Mouse (Mus musculus): Measurements from ENCODE around the gene Ergic1. TPM values are rescaled to one million over a fixed set of nuclear protein-coding genes. Genes with fewer than 3 reads are reported as not detected.
A peak's percentile ranks its signal among the peaks of the same experiment; 100 is the strongest.

Ergic1 gene
- total RNA-seq, 2 experiments from 2014 or later: 159 to 160 TPM

DNA sequence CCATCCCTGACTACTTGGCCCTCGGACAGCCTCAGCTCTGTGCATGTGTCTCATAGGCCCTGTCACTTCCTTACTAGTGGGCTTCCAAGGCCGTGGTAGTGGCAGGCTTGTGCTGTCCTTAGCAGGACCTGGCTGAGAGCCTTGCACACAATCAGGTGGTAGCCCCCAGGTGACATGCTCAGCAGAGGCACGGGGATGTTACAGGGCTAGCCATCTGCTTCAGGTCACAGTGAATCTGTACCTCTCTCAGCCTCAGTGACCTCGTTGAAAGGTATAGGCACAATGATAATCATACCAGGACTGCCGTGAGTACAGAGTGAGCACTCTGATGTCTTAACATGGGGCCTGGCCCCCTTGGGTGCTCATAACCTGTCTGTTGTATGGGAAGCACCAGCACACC, 13.4 kb downstream of the Ergic1 start:
- DNase-seq: no peak

DNA sequence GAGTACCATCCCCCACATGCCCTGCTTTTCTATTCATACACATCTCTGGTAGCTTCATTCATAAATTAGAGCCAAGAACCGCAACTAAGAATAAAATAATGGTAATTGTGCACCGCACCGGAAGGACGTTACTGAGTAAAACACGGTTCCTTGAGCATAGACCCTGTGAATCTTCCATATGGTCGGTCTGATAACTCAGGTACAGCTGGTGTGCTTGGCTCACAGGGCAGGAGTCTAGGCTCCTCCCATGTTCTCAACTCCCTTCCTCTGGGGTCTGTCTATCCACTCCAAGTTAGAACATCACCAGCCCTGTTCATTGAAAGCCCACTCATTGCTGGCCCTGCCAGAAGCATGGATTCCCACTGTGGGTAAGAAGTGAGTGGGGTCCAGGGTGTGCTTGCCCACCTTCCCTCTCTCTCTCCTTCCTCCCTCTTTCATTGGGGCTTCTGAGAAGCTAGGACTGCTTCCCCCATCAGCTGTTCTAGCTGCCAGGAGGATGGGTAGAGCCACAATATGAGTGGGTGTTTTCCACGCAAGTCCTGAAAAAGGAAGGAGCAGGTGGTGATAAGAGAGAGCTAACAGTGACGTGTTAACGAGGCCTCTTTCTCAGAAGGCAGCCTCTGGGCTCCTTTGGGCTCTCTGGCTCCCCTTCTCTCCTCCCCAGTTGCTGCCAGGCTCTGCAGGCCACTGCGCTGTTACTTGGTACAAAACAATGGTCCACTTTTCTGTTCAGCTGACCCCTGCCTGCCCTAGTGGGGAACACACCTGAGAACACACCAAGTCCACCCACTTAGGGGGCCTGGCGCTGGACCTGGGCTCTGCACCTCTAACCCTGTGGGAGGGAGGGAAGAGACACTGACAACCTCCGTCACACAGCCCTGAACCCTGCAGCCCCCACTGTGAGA, 14.7 kb downstream of the Ergic1 start:
- DNase-seq: no peak

DNA sequence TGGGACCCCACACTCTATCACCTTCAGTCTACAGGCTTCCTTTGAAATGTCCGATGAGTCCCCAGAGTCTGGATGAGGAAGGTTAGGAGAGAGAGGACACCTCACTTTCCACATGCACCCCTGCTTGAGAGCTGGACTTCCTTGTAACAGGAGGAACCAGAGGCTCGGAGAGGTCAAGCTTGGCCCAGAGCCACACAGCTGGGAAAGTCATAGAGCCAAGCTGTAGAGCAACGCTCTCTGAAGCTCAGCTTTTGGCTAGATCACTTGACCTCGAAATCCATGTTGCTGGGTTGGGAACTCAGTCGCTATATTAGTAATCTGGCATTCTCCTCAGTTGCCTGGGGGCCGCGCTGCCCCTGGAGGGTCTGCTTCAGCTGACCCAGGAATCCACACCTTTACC, 15.5 kb downstream of the Ergic1 start:
- peak; percentile 82 to 84 for DNase-seq

DNA sequence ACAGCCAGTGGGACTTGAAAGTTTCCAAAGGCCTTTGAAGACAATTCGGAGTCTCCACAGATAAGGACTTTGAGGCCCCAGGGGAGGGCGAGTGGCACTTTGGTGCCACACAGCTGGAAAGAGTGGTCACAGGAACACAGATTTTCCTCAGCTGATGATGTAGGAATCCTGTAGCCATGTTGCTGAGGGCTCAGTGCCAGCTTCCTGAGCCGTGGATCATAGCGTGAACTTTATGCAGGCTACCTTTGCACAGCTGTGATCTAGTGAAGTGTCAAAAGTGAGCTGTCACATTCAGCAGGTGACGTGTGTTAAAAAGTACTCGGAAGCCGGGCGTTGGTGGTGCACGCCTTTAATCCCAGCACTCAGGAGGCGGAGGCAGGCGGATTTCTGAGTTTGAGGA, 16.0 kb downstream of the Ergic1 start:
- no peak for DNase-seq

GRCm38 (mm10) chr17:26578162-26578561, 16.9 kb downstream of the Ergic1 start:
- no peak for DNase-seq

DNA sequence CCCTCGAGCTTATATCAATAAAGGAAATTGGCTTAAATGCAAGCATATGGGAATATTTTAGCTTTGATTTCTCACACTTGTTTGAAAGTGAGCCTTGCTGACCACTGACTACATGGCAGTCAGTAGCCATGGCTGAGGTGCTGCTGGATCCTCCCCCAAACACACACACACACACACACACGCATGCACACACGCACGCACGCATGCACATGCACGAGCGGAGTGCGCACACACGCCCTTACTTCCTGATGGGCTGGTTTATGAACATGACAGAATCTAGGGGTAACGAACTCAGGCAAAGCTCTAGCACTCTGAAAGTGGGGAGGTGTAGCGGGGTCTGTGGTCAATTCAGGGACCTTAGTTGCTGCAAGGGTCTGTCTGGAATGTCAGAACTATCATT, 17.5 kb downstream of the Ergic1 start:
- DNase-seq: no peak

DNA sequence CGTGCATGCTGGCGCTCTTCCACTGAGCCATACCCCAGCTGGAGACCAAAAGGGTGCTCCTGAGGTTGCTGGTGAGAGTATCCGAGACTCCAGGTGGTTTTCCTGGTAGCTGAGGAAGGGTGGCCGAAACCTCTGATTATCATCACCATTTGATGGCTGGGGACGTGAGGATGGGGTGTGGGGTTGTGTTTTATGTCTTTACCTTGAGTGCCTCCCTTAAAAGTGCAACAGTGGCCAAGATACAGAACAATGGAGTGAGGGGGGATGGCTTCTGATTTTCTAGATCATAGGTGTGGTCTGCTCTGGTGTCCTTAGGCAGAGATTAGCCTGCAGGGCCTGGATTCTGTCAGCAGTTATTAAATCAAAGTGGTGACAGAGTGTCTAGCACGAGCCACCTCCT, 18.1 kb downstream of the Ergic1 start:
- DNase-seq: no peak

- no peak for DNase-seq
Measured at GRCm38 (mm10) chr17:26580873-26581401, 19.6 kb downstream of the Ergic1 start.

GRCm38 (mm10) chr17:26582297-26582696, 21.0 kb downstream of the Ergic1 start:
- peak; percentile 81 to 88 for DNase-seq

- DNase-seq: no peak
Measured at GRCm38 (mm10) chr17:26583056-26583455, 21.8 kb downstream of the Ergic1 start.

GRCm38 (mm10) chr17:26583606-26584005, 22.3 kb downstream of the Ergic1 start:
- no peak for DNase-seq

DNA sequence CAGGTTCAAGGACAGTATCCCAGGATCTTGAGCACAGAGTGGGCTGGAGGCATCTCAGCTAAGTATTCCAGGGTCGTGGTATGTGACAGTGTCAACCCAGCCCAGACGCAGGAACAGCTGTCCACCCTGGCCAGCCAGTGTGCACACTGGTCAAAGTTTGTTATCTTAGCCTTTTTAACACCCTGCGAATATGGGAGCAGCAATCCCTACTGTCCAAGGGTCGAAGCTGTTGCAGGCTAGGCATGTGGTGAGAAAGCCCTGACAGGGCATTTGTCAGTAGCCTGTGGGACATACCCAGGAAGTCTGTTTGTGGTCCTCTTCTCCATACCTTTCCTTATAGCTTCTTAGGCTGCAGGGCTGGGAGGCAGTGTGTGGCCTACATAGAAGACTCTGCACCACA, 22.8 kb downstream of the Ergic1 start:
- DNase-seq: no peak

- DNase-seq: peak; percentile 76 to 83
Measured at GRCm38 (mm10) chr17:26584558-26585136, 23.4 kb downstream of the Ergic1 start.

GRCm38 (mm10) chr17:26587961-26588487, 26.7 kb downstream of the Ergic1 start:
- DNase-seq: no peak

DNA sequence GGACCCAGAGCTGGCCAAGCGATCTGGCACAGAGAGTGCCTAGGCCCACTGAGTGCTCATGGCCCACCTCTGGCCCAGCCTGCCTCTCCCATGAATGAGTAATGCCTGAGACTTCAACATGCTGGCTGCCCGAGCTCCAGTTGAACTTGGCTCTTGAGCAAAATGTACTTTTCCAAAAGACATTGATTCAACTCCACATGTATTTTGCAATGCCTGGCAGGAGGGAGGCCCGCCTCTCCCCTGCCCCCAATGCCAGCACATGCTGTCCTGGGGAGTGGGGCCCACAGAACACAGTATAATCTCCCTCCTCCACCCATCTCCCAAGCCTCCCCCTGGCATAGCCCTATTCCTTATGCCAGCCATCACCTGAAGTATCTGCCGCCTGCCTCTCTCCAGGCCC, 31.2 kb downstream of the Ergic1 start:
- DNase-seq: peak; percentile 83 to 86

DNA sequence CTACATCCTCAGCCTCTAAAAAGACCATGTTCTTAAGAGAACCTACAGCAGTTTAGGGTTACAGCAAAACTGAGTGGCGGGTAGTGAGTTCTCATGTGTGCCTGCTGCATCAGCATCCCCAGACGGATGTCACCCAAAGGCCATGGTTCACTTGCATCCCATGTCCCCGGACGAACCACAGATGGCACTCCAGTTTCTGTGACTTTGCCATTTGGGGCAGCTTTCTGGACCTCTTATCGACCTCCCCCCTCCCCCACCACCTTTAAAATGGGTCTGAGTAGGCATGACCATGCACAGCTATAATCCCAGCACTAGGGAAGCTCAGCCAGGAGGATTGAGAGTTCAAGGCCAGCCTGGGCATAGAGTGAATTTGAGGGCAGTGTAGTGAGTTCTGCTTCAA, 31.9 kb downstream of the Ergic1 start:
- no peak for DNase-seq

DNA sequence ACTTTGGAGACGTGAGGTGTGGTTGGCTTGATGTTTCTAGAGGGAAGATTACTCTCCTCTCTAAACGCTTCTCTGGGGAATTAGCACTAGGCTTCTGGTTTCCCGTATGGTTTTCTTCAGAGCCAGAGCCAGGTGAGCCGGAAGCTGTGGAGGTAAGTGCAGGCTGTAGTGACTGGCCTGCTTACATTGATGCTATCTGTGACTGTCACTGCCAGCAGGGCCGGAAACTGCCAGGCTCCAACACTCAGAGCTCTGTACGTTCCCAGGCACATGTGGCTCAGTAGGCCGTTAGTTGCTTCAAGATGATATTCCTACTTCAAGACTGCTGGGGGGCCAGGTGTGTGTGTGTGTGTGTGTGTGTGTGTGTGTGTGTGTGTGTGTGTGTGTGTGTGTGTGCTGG, 32.9 kb downstream of the Ergic1 start:
- DNase-seq: no peak

DNA sequence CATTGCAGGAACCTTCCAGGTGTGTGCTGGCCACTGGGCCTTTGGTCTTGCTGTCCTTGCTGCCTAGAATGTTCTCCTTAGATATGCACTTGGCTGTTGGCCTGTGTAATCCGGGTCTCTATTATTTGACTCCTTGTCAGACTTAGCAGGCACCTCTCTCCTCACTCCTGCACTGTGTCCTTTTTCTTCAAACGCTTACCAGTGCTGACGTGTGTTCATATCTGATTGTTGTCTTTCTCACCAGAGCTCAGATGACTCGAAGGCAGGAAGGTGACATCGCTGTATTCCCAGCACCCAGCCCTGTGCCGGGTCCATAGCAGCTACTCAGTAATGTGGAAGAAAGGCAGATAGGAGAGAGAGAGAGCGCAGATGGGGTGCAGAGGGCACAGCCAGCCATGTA, 33.7 kb downstream of the Ergic1 start:
- DNase-seq: no peak

DNA sequence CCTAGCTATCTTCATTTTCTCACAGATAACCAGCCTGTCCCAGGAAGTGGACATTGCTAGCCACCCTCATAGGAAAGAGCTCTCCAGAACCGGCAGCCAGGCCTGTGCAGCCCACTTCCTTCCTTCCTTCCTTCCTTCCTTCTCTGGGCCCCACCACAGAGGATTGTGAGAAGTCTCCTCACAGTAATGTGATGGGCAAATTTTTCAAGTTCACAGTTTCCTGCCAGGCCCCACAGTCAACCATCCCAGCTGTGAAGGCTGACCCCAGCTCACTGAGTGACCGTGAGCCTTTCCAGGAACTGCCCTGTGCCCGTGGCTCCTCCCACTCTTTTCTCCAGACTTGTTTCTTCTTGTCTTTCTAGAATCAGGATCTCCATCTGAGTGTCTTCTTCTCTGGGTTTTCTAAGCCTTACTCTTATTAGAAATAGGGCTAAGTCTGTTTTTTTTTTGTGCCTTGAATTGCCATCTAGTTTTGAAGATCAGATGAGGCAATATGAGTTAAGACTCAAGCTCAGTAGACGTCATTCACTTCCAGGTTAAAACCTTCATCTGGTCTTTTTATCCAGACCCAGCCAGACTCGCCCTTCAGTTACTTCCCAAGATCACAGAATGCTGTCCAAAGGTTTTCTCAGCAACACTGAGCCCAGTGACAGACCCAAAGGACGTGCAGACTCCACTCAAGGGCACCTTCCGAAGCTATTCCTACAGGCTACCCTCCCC, 34.3 kb downstream of the Ergic1 start:
- DNase-seq: peak; percentile 54 to 58

- DNase-seq: peak in 1 of 2 experiments; percentile 56
Measured at GRCm38 (mm10) chr17:26596168-26596658, 34.9 kb downstream of the Ergic1 start.

GRCm38 (mm10) chr17:26596856-26597481, 35.7 kb downstream of the Ergic1 start:
- DNase-seq: no peak

GRCm38 (mm10) chr17:26598845-26599244, 37.6 kb downstream of the Ergic1 start:
- DNase-seq: no peak

Data from adrenal gland, postnatal 36 days (tissue).